Mouse (Mus musculus) liver, postnatal 0 days (tissue): Measurements from ENCODE around the gene Ltbp1.

Source experiments
- CTCF ChIP-seq: sonication (generic); IDR thresholded peaks from 2 replicates; pipeline ENCODE4 v1.5.1; 2016; ENCODE audit warnings: antibody characterized with exemption, low read depth
- EP300 ChIP-seq: IDR thresholded peaks from 2 replicates; pipeline ENCODE4 v1.6.1; 2016; ENCODE audit warnings: antibody characterized with exemption, low read depth, mild to moderate bottlenecking

GRCm38 (mm10) chr17:75323766-75324165 is 318.4 kb downstream of the Ltbp1 start:
- no peak for TF ChIP-seq CTCF
- no peak for TF ChIP-seq EP300
